Mouse (Mus musculus) bone marrow, adult 2 months (tissue): ENCODE measurements around the gene Reg1. TPM values are rescaled to one million over a fixed set of nuclear protein-coding genes. Genes with fewer than 3 reads are reported as not detected.

ENCODE experiments used
- H3K27ac ChIP-seq: fragments of 200-500 bp; 2 replicates; pipeline ENCODE4 v1.5.1; 2012; ENCODE audit warnings: low read depth, mild to moderate bottlenecking, control low read depth, inconsistent platforms, low read length; ENCODE audit not compliant: control insufficient read depth, poor library complexity, insufficient read depth
- H3K4me1 ChIP-seq: fragments of 200-500 bp; 2 replicates; pipeline ENCODE4 v1.6.1; 2011; ENCODE audit warnings: low read length; ENCODE audit not compliant: control insufficient read depth, insufficient read depth
- H3K4me3 ChIP-seq: fragments of 200-500 bp; replicated peaks from 2 replicates; pipeline ENCODE3; 2011; ENCODE audit warnings: mild to moderate bottlenecking, low read depth, low read length, control low read depth; ENCODE audit not compliant: control insufficient read depth
- CTCF ChIP-seq: fragments of 200-500 bp; IDR thresholded peaks from 2 replicates; pipeline ENCODE4 v1.5.1; 2011; ENCODE audit warnings: low read length, control low read depth; ENCODE audit not compliant: control insufficient read depth, insufficient read depth
- POLR2A ChIP-seq: fragments of 200-500 bp; IDR thresholded peaks from 2 replicates; pipeline ENCODE4 v1.6.1; 2011; ENCODE audit warnings: low read depth, mild to moderate bottlenecking, control low read depth, low read length, borderline replicate concordance; ENCODE audit not compliant: control insufficient read depth
- WGBS: fragments of 180-500 bp; shearing (Covaris S2); methylation state at CpG from one replicate; pipeline ENCODE4 v1.1.7; 2018; 5-methylcytosine and 5-hydroxymethylcytosine counted together
- polyA plus RNA-seq: library from polyadenylated mRNA; stranded (reverse); fragments of >200 nt; gene quantifications from 2 replicates; pipeline ENCODE4 v1.2.4, GENCODE M21; 2011; ENCODE audit warnings: low replicate concordance; ENCODE audit not compliant: missing spikeins, insufficient read depth, insufficient read length

Reg1 gene
- polyA plus RNA-seq, 1 experiment, result not detected

DNA sequence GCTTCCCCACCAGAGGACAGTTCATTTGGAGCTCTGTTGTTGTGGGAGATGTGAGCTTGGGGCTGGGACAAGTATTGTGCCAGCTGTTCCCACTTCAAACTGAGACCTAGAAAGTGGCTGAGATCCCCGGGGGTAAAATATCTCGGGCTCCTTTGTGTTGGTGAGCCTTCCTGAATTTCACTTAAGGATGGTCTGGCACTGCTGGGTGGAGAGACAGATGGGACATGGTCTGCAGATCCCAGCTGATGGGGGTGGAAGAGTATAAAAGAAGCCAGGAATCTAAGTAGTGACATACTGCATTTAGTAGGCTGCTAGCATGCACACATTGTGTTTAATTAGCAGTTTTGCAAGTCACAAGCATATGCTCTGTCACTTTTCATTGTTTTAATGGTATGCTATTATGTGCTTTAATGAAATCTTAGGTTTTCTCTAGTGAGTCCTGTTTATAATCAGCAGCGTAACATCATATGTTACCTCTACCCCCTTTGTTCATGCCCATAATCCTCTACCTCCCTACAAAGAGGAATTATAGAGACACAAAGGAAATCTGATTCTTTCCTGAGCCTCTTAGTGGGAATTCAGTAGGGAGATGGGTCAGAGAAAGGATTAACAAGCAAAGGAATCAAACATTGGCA, 37.8 kb downstream of the Reg1 start:
- TF ChIP-seq POLR2A (no peak), CTCF (no peak)
- WGBS, result 58% methylated on average over 3 of the region's 3 CpGs
- H3K27ac ChIP-seq, result no peak overlapping the region
- no peaks in the 10 kb centered on the region for H3K4me1 ChIP-seq
- H3K4me3 ChIP-seq, result no peak overlapping the region

DNA sequence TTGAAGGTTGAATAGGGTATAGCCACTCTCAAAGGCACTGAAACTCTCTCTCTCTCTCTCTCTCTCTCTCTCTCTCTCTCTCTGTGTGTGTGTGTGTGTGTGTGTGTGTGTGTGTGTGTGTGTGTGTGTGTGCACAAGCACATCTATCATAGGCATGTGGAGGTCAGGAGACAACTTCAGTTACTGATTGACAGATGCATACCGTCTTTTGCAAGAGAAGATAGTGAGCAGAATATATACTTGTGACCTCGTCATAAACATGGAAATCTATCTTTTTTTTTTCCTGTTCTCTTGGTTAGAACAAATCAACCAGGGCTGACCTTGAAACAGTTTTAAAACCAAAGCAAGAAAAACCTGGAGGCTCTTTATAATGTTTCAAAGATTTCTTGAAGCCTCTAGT, 39.8 kb downstream of the Reg1 start:
- Histone ChIP-seq H3K4me3 (no peak overlapping the region), H3K4me1 (no peaks in the 10 kb centered on the region), H3K27ac (no peak overlapping the region)
- WGBS, result 59% methylated on average over 2 of the region's 2 CpGs
- TF ChIP-seq POLR2A (no peak), CTCF (no peak)

DNA sequence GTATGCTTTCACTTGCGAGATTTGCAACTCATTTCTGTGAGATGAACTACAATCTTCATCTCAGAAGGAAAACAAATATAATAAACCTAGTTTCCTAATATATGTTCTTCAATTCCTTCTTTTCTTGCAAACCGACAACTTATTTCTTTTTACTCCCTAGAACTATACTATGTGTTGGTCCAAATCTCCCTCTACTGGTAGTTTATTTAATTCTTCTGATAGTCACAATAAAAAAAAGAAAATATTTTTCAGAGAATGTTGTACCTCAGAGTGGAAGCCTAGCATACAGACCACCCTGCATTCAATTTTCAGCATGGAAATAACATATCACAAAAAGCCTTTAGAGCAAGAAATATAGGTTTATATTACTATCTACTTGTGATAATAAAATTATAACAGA, 40.8 kb downstream of the Reg1 start:
- H3K4me1 ChIP-seq, result no peaks in the 10 kb centered on the region
- H3K4me3 ChIP-seq, result no peak overlapping the region
- H3K27ac ChIP-seq, result no peak overlapping the region
- TF ChIP-seq POLR2A, result no peak
- TF ChIP-seq CTCF, result no peak
- 65% methylated on average over 2 of the region's 2 CpGs for whole genome bisulfite sequencing

DNA sequence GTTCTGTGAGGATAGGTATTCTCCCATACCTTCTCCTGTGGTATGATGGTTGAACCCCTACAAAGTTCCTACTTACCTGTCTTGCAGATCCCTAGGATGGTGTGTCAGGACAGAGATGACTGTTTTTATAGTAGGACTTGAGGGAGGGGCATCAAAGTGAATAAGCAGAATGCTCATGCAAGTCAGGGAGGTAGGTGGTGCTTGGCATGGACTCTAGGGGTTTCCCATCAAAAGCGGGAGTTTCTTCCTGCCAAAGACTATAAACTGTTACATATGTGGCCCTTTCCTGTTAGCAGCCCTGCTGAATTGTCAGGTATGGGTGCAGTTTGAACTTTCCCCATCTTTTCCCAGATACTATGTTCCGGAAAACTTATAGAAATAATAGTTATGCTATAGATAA, 46.3 kb downstream of the Reg1 start, which contains the start of gene Reg3g:
Gene Reg3g (minus strand): TSS at position 101 of the 400 bp plus-strand sequence.
- H3K4me3 ChIP-seq, result no peak within 1 kb of the TSS
- TF ChIP-seq POLR2A (no peak), CTCF (no peak)
- WGBS, result 67% methylated on average over 2 of the region's 2 CpGs
- no peaks in the 10 kb centered on the region for H3K4me1 ChIP-seq
- no peak within 1 kb of the TSS for H3K27ac ChIP-seq

DNA sequence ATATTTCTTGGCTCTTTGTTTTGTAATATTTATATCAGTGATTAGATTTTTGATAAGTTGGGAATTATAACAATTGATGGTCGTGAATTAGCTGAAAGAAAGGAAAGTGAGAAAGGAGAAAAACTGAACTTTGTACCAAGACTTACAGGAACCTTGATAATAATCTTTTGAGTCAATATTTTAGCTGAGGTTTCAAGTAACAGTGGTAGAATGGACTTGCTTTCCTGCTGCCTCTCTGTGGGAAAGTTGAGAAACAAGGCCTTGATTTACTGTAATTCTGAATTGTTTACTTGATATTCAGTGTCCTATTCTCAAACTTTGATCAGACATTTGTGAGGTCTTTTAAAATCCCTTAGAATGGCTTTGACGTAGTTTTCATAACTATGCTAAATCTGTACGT, 46.8 kb downstream of the Reg1 start:
- TF ChIP-seq POLR2A, result no peak
- no peak for TF ChIP-seq CTCF
- WGBS, result 55% methylated on average over 3 of the region's 3 CpGs
- no peaks in the 10 kb centered on the region for H3K4me1 ChIP-seq

More for the DNA sequence above, 46.8 kb downstream of the Reg1 start:
- no peak overlapping the region for H3K27ac ChIP-seq
- H3K4me3 ChIP-seq, result no peak overlapping the region

Other genes starting within 250 kb of the Reg1 start
- gene Reg3b, start 52.1 kb upstream of the Reg1 start, polyA plus RNA-seq, result not detected in 2 replicates
- gene Reg3d, start 43.8 kb upstream of the Reg1 start, polyA plus RNA-seq, result not detected in 2 replicates
- gene Reg3a, start 42.0 kb upstream of the Reg1 start, polyA plus RNA-seq, result not detected in 2 replicates
- not detected in 2 replicates for gene Reg2, start 27.1 kb upstream of the Reg1 start, polyA plus RNA-seq
- gene Reg3g, start 46.2 kb downstream of the Reg1 start, polyA plus RNA-seq, result not detected in 2 replicates